Mouse (Mus musculus): ENCODE measurements around the gene Sorcs3. TPM values are rescaled to one million over a fixed set of nuclear protein-coding genes. Genes with fewer than 3 reads are reported as not detected.

Sorcs3 gene
- polyA plus RNA-seq, 1 experiment from 2014 or later, result 0.48 TPM

DNA sequence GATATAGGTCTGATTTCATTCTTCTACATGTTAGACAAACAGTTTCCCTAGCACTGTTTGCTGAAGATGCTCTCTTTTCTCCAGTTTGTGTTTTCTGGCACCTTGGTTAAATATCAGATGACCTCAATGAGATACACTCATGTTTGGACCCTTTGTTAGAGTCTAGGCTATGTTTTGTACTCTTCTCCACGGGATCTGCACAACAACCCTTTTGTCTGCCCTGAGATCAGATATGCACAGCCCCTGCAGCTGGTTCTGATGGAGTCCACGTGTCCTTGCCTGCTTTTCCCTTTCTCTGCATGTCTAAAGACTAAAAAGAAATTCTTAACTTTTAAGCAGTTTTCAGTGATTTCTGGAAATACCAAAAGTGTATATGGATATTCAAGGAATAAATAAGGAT, 273.0 kb downstream of the Sorcs3 start:
- no peak overlapping the region for H3K4me3 ChIP-seq (ENCODE audit: low read depth, low read length)
- no peaks in the 10 kb centered on the region for H3K4me1 ChIP-seq (replicated peaks; ENCODE audit: control insufficient read depth, insufficient read depth, low read length)
- H3K9ac ChIP-seq (ENCODE audit: low read depth, low read length), result no peak overlapping the region
- H3K4me2 ChIP-seq, result no peak overlapping the region
- H3K27ac ChIP-seq (ENCODE audit: low read depth, low read length), result no peak overlapping the region
- no peaks in the 10 kb centered on the region for H3K9me3 ChIP-seq (ENCODE audit: control insufficient read depth, low read length)
- ATAC-seq (replicated peaks; ENCODE audit: low FRiP score), result no peak
- H3K27me3 ChIP-seq (replicated peaks; ENCODE audit: control insufficient read depth, insufficient read depth, low read length), result no peaks in the 10 kb centered on the region
- 46% methylated on average over 2 of the region's 2 CpGs for WGBS
- DNase-seq (ENCODE audit: low spot score), result no peak
- H3K36me3 ChIP-seq (ENCODE audit: control insufficient read depth, insufficient read depth, low read length), result no peaks in the 10 kb centered on the region

DNA sequence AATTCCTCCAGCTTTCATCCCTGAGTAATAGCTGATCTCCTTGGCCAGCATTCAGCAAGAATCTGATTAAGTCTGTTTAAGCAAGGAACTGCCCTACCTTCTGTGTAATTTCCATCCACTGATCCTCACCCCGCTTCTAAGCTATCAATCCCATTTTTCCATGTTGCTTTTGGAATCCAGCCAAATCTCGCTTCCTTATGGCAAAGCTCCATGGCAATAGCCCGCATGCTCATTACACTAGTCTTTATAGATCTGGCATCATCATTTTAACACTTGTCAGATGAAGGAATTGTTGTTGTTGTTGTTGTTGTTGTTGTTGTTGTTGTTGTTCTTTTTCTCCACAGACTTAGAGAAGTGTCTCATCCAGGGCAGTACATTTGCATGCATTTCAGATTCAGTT, 277.1 kb downstream of the Sorcs3 start:
- Histone ChIP-seq H3K36me3 (ENCODE audit: control insufficient read depth, insufficient read depth, low read length) (no peaks in the 10 kb centered on the region), H3K4me3 (ENCODE audit: low read depth, low read length) (no peak overlapping the region), H3K4me2 (no peak overlapping the region), H3K27me3 (replicated peaks; ENCODE audit: control insufficient read depth, insufficient read depth, low read length) (no peaks in the 10 kb centered on the region), H3K4me1 (replicated peaks; ENCODE audit: control insufficient read depth, insufficient read depth, low read length) (no peaks in the 10 kb centered on the region), H3K27ac (ENCODE audit: low read depth, low read length) (no peak overlapping the region), H3K9me3 (ENCODE audit: control insufficient read depth, low read length) (no peaks in the 10 kb centered on the region), H3K9ac (ENCODE audit: low read depth, low read length) (no peak overlapping the region)
- 63% methylated on average over 3 of the region's 3 CpGs for WGBS
- ATAC-seq (replicated peaks; ENCODE audit: low FRiP score), result no peak
- DNase-seq (ENCODE audit: low spot score), result no peak

DNA sequence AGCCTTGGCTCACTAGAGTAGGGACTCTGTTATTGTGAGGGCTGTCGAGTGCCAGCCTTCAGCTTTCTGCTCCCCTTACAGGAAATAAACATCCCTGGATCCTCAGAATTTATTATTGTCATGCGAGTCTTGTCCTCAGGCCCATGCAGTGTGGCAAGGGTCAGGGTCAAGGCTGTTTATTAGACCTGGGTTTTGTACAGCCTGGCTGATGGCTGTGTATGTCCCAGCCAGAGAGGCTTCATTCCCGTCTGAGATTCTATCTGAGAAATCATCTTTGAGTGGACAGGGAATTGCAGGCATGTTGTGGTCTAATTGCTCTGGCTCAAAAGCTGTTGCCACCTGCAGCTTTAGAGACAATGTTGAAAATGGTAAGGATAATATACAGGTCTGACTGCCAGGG, 285.3 kb downstream of the Sorcs3 start:
- Histone ChIP-seq H3K4me3 (ENCODE audit: low read depth, low read length) (no peak overlapping the region), H3K9me3 (ENCODE audit: control insufficient read depth, low read length) (no peaks in the 10 kb centered on the region), H3K4me2 (no peak overlapping the region), H3K27me3 (replicated peaks; ENCODE audit: control insufficient read depth, insufficient read depth, low read length) (no peaks in the 10 kb centered on the region), H3K36me3 (ENCODE audit: control insufficient read depth, insufficient read depth, low read length) (no peaks in the 10 kb centered on the region), H3K4me1 (replicated peaks; ENCODE audit: control insufficient read depth, insufficient read depth, low read length) (no peaks in the 10 kb centered on the region), H3K27ac (ENCODE audit: low read depth, low read length) (no peak overlapping the region), H3K9ac (ENCODE audit: low read depth, low read length) (no peak overlapping the region)
- whole genome bisulfite sequencing, result 70% methylated on average over 3 of the region's 3 CpGs
- no peak for ATAC-seq (replicated peaks; ENCODE audit: low FRiP score)
- no peak for DNase-seq (ENCODE audit: low spot score)

DNA sequence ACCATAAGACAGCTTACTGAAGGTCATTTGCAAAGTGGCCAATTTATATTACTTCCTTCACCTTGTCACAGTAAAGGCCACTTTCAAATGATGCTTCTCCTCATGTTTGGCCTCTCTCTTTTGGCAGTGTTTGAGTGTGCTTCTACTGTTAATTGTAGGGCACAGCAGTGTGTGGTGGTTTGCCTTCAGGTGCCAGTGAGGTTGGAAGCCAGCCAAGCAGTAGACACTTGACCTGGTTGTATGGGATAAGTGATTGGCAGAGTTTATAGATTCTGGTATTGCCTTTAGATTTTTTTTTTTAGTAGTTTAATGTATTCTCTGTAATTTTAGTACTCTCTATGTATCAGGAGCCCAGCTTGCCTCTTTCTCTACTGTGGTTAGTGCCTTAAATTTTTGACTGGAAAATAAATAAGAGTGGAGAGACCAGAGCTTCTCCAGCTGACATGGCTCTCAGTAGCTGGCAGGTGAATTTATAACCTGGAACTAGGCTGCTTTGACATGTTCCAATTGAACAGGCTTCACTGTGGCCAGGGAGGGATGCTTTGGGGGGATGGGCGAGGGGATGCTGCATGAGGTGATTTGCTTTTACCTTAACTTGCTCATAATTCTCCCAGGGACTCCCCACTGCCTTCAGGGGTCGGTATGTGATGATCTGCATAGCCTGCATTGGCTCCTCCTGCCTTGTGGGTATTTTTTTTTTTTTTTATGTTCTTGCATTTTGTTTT, 298.2 kb downstream of the Sorcs3 start:
- Histone ChIP-seq H3K4me3 (ENCODE audit: low read depth, low read length) (no peak overlapping the region), H3K9me3 (ENCODE audit: control insufficient read depth, low read length) (no peaks in the 10 kb centered on the region), H3K36me3 (ENCODE audit: control insufficient read depth, insufficient read depth, low read length) (no peaks in the 10 kb centered on the region), H3K27me3 (replicated peaks; ENCODE audit: control insufficient read depth, insufficient read depth, low read length) (no peaks in the 10 kb centered on the region), H3K9ac (ENCODE audit: low read depth, low read length) (no peak overlapping the region), H3K4me1 (replicated peaks; ENCODE audit: control insufficient read depth, insufficient read depth, low read length) (no peaks in the 10 kb centered on the region), H3K27ac (ENCODE audit: low read depth, low read length) (no peak overlapping the region), H3K4me2 (no peak overlapping the region)
- 44% methylated on average over 2 of the region's 2 CpGs for WGBS
- no peak for DNase-seq (ENCODE audit: low spot score)
- ATAC-seq (replicated peaks; ENCODE audit: low FRiP score), result no peak

DNA sequence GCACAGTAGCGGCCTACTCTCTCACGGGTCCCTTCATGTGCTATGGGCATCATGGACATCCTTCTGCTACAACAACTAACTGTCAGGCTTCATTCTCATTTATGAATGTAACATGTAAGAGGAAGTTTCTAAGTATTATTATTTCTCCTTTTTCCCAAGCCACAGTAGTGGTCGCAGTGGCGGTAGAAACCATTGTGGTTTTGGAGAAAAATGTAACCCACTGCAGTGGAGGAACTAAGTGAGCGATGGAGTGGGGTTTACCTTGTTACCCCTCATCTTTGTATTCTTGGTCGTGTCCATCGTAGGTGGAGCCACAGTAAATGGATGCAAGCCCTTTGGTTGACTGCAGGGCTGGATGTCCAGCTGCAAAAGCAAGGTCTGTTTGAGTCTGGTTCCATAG, 318.0 kb downstream of the Sorcs3 start:
- no peaks in the 10 kb centered on the region for H3K36me3 ChIP-seq (ENCODE audit: control insufficient read depth, insufficient read depth, low read length)
- H3K9me3 ChIP-seq (ENCODE audit: control insufficient read depth, low read length), result no peaks in the 10 kb centered on the region
- H3K9ac ChIP-seq (ENCODE audit: low read depth, low read length), result no peak overlapping the region
- DNase-seq (ENCODE audit: low spot score), result no peak
- no peak for ATAC-seq (replicated peaks; ENCODE audit: low FRiP score)
- H3K27ac ChIP-seq (ENCODE audit: low read depth, low read length), result no peak overlapping the region
- no peak overlapping the region for H3K4me3 ChIP-seq (ENCODE audit: low read depth, low read length)
- 86% methylated on average over 7 of the region's 7 CpGs for WGBS
- no peaks in the 10 kb centered on the region for H3K27me3 ChIP-seq (replicated peaks; ENCODE audit: control insufficient read depth, insufficient read depth, low read length)
- H3K4me2 ChIP-seq, result no peak overlapping the region
- no peaks in the 10 kb centered on the region for H3K4me1 ChIP-seq (replicated peaks; ENCODE audit: control insufficient read depth, insufficient read depth, low read length)

DNA sequence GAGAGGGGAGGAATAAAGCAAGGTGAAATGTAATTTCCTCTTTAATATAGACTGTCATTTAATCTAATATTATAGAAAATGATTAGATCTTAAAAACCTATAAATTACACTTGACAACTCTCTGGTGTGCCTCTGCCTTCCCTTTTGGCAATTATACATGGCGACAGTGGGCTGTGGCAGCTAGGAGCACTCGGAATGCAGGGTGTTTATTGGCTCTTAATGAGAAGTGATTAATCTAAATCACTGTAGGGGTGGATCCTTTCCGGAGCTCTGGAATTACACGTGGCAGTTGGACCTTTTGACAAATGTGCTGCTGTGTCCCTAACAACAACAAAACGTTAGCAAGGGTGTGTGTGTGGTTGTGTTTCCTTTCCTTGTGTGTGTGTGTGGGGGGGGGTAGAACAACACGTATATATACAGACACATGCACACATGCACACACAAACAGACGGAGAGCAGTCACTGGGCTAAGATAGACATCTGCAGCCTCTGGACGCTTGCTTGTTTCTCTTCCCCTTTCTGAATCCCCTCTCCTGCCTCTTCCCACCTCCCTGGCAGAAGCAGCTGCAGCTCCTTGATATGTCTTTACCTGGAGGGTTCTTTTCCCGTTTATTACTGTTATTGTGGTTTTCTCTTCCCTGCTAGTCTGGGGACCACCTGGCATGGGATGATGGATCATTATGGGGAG, 318.8 kb downstream of the Sorcs3 start:
- no peak for ATAC-seq (replicated peaks; ENCODE audit: low FRiP score)
- no peaks in the 10 kb centered on the region for H3K9me3 ChIP-seq (ENCODE audit: control insufficient read depth, low read length)
- no peak overlapping the region for H3K4me3 ChIP-seq (ENCODE audit: low read depth, low read length)
- H3K9ac ChIP-seq (ENCODE audit: low read depth, low read length), result no peak overlapping the region
- DNase-seq (ENCODE audit: low spot score), result no peak
- no peak overlapping the region for H3K27ac ChIP-seq (ENCODE audit: low read depth, low read length)
- WGBS, result 40% methylated on average over 9 of the region's 9 CpGs
- H3K36me3 ChIP-seq (ENCODE audit: control insufficient read depth, insufficient read depth, low read length), result no peaks in the 10 kb centered on the region
- no peaks in the 10 kb centered on the region for H3K4me1 ChIP-seq (replicated peaks; ENCODE audit: control insufficient read depth, insufficient read depth, low read length)
- no peaks in the 10 kb centered on the region for H3K27me3 ChIP-seq (replicated peaks; ENCODE audit: control insufficient read depth, insufficient read depth, low read length)
- no peak overlapping the region for H3K4me2 ChIP-seq

DNA sequence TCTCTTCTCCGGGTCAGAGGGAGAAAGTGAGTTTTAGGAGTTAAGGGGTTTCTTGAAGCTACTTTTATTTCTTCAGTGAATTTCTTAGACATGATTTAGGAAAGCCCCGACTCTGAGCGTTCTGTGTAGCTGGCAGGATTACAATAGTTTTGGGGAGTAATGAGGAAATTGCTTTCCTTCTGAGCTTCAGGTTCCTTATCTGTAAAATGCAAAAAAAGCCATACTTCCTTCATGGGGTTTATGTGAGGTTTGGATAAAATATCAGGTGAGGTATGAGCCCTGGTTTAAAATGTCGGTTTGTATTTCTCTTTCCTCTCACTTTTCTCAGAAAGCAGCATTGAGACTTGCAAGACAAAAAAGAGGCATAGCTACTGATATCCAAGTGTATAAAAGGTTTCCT, 327.8 kb downstream of the Sorcs3 start:
- no peak for DNase-seq (ENCODE audit: low spot score)
- H3K27me3 ChIP-seq (replicated peaks; ENCODE audit: control insufficient read depth, insufficient read depth, low read length), result no peaks in the 10 kb centered on the region
- no peak for ATAC-seq (replicated peaks; ENCODE audit: low FRiP score)
- H3K4me3 ChIP-seq (ENCODE audit: low read depth, low read length), result no peak overlapping the region
- H3K27ac ChIP-seq (ENCODE audit: low read depth, low read length), result no peak overlapping the region
- H3K9ac ChIP-seq (ENCODE audit: low read depth, low read length), result no peak overlapping the region
- no peaks in the 10 kb centered on the region for H3K9me3 ChIP-seq (ENCODE audit: control insufficient read depth, low read length)
- H3K36me3 ChIP-seq (ENCODE audit: control insufficient read depth, insufficient read depth, low read length), result no peaks in the 10 kb centered on the region
- no peaks in the 10 kb centered on the region for H3K4me1 ChIP-seq (replicated peaks; ENCODE audit: control insufficient read depth, insufficient read depth, low read length)
- no peak overlapping the region for H3K4me2 ChIP-seq
- 76% methylated on average over 4 of the region's 4 CpGs for WGBS

DNA sequence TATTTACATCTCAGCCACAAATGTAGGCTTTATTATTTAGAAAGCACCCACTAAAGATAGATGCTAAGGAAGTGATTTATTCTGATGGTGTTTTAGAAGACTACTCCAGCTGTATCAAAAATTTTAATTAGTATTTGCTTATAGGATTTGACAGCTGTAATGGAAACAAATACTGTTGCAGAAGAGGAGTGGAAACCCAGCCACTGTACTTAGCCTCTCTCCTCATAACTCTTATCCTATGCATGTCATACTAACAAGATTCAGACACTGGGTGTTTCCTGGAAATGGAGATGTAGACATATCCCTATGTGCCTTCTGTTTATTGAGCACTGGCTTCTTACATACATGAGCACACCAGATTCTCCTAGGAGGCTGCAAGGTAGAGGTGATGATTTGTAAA, 338.5 kb downstream of the Sorcs3 start:
- no peak for ATAC-seq (replicated peaks; ENCODE audit: low FRiP score)
- Histone ChIP-seq H3K27me3 (replicated peaks; ENCODE audit: control insufficient read depth, insufficient read depth, low read length) (no peaks in the 10 kb centered on the region), H3K36me3 (ENCODE audit: control insufficient read depth, insufficient read depth, low read length) (no peaks in the 10 kb centered on the region), H3K9ac (ENCODE audit: low read depth, low read length) (no peak overlapping the region), H3K4me2 (no peak overlapping the region), H3K4me1 (replicated peaks; ENCODE audit: control insufficient read depth, insufficient read depth, low read length) (no peaks in the 10 kb centered on the region), H3K9me3 (ENCODE audit: control insufficient read depth, low read length) (no peaks in the 10 kb centered on the region), H3K27ac (ENCODE audit: low read depth, low read length) (no peak overlapping the region), H3K4me3 (ENCODE audit: low read depth, low read length) (no peak overlapping the region)
- no peak for DNase-seq (ENCODE audit: low spot score)

All from liver, embryonic 11.5 days (tissue).